Mouse (Mus musculus) CH12.LX (cell line): ENCODE data around the gene Gramd2. TPM values are rescaled to one million over a fixed set of nuclear protein-coding genes. Genes with fewer than 3 reads are reported as not detected.

Experiments
- DNase-seq: peaks from one replicate; pipeline ENCODE4 v3.0.0-alpha.2; 2013; ENCODE audit errors: extremely low read depth
- H3K27ac ChIP-seq: 2 replicates; pipeline ENCODE4 v1.5.1; 2012; ENCODE audit warnings: low read depth, mild to moderate bottlenecking, control low read depth, moderate library complexity; ENCODE audit not compliant: insufficient read depth
- H3K27me3 ChIP-seq: replicated peaks from 2 replicates; pipeline ENCODE3; 2012; ENCODE audit warnings: inconsistent platforms
- H3K36me3 ChIP-seq, 2 experiments: replicated peaks in 1 of 2; 2 replicates each; pipeline versions ENCODE3 to v1.6.1; 2012; ENCODE audit warnings: inconsistent platforms in 1 of 2, low read length in 1 of 2, mild to moderate bottlenecking in 1 of 2, mixed read lengths in 1 of 2, moderate library complexity in 1 of 2; ENCODE audit not compliant: control insufficient read depth in 1 of 2, insufficient read depth in 1 of 2
- H3K4me1 ChIP-seq, 2 experiments: 2 replicates each; pipeline ENCODE4 v1.6.1; 2012; ENCODE audit warnings: inconsistent platforms in 1 of 2, moderate library complexity in 1 of 2; ENCODE audit not compliant: insufficient read depth in 2 of 2, control insufficient read depth in 1 of 2
- H3K4me2 ChIP-seq: 2 replicates; pipeline ENCODE4 v1.6.1; 2012; ENCODE audit warnings: low read depth, mild to moderate bottlenecking, control low read depth; ENCODE audit not compliant: poor library complexity, insufficient read depth, severe bottlenecking
- H3K4me3 ChIP-seq, 3 experiments: fragments of 150-350 bp in 1 of 3; sonication (generic) in 1 of 3; replicated peaks in 1 of 3; 2 replicates each; pipeline versions ENCODE3 to v1.5.1; 2011 to 2012; ENCODE audit warnings: low read depth in 2 of 3, low read length in 2 of 3, mild to moderate bottlenecking in 2 of 3, moderate library complexity in 2 of 3, control low read depth in 1 of 3, improper control_type of control experiment in 1 of 3, inconsistent platforms in 1 of 3, mixed read lengths in 1 of 3; ENCODE audit not compliant: poor library complexity in 1 of 3
- H3K79me2 ChIP-seq: replicated peaks from 2 replicates; pipeline ENCODE4 v1.6.1; 2012; ENCODE audit warnings: mild to moderate bottlenecking, moderate library complexity; ENCODE audit not compliant: control insufficient read depth, poor library complexity, insufficient read depth, severe bottlenecking; ENCODE audit errors: extremely low read depth
- H3K9ac ChIP-seq: 2 replicates; pipeline ENCODE4 v1.6.1; 2012; ENCODE audit warnings: low read depth, mild to moderate bottlenecking, control low read depth, moderate library complexity; ENCODE audit not compliant: insufficient read depth
- H3K9me3 ChIP-seq: replicated peaks from 2 replicates; pipeline ENCODE3; 2012; ENCODE audit warnings: low read length, inconsistent platforms, mixed read lengths
- CHD1 ChIP-seq: IDR thresholded peaks from 2 replicates; pipeline ENCODE4 v1.6.1; 2012; ENCODE audit warnings: low read depth, low read length, improper control_type of control experiment, inconsistent platforms
- ELF1 ChIP-seq: IDR thresholded peaks from 2 replicates; pipeline ENCODE4 v1.6.1; 2014; ENCODE audit warnings: low read depth, mild to moderate bottlenecking, inconsistent platforms, low read length, improper control_type of control experiment
- GABPA ChIP-seq: IDR thresholded peaks from 2 replicates; pipeline ENCODE4 v1.6.1; 2012; ENCODE audit warnings: low read depth, low read length, improper control_type of control experiment, inconsistent platforms; ENCODE audit not compliant: insufficient replicate concordance
- HCFC1 ChIP-seq: IDR thresholded peaks from 2 replicates; pipeline ENCODE4 v1.6.1; 2012; ENCODE audit warnings: low read depth, mild to moderate bottlenecking, inconsistent platforms, low read length, improper control_type of control experiment
- IRF4 ChIP-seq: IDR thresholded peaks from 2 replicates; pipeline ENCODE4 v1.6.1; 2014; ENCODE audit warnings: low read depth, mild to moderate bottlenecking, inconsistent platforms, low read length, improper control_type of control experiment
- MAFK ChIP-seq: IDR thresholded peaks from 2 replicates; pipeline ENCODE4 v1.6.1; 2011; ENCODE audit warnings: low read length, improper control_type of control experiment; ENCODE audit not compliant: insufficient replicate concordance
- MAX ChIP-seq: IDR thresholded peaks from 2 replicates; pipeline ENCODE4 v1.6.1; 2011; ENCODE audit warnings: low read length, improper control_type of control experiment
- MAZ ChIP-seq: IDR thresholded peaks from 2 replicates; pipeline ENCODE4 v1.6.1; 2012; ENCODE audit warnings: low read depth, mild to moderate bottlenecking, inconsistent platforms, low read length, improper control_type of control experiment, moderate library complexity
- MEF2A ChIP-seq: IDR thresholded peaks from 2 replicates; pipeline ENCODE4 v1.6.1; 2014; ENCODE audit warnings: low read depth, mild to moderate bottlenecking, inconsistent platforms, low read length, improper control_type of control experiment, borderline replicate concordance
- NELFE ChIP-seq: IDR thresholded peaks from 2 replicates; pipeline ENCODE4 v1.6.1; 2011; ENCODE audit warnings: low read depth, low read length, improper control_type of control experiment
- NRF1 ChIP-seq: IDR thresholded peaks from 2 replicates; pipeline ENCODE4 v1.6.1; 2014; ENCODE audit warnings: low read depth, mild to moderate bottlenecking, inconsistent platforms, low read length, improper control_type of control experiment, moderate library complexity
- SIN3A ChIP-seq: IDR thresholded peaks from 2 replicates; pipeline ENCODE4 v1.6.1; 2012; ENCODE audit warnings: low read length, improper control_type of control experiment, inconsistent platforms
- ZMIZ1 ChIP-seq: IDR thresholded peaks from 2 replicates; pipeline ENCODE4 v1.6.1; 2012; ENCODE audit warnings: low read depth, mild to moderate bottlenecking, inconsistent platforms, low read length, improper control_type of control experiment
- ZNF384 ChIP-seq: IDR thresholded peaks from 2 replicates; pipeline ENCODE4 v1.6.1; 2012; ENCODE audit warnings: low read depth, low read length, improper control_type of control experiment, inconsistent platforms
- dilution Hi-C: fragments of 300-500 bp; cut with MboI; formaldehyde crosslinking; loops from 2 replicates; pipeline ENCODE4 v1.14.3; 2020; ENCODE audit warnings: low sequenced_read_pairs; ENCODE audit not compliant: extremely low pct_unique_long_range_greater_than_20kb, extremely low pct_ligation_motif_present
- in situ Hi-C: fragments of 300-500 bp; cut with MboI; formaldehyde crosslinking; loops from 3 replicates; pipeline ENCODE4 v1.14.3; 2019; ENCODE audit warnings: low sequenced_read_pairs, low pct_ligation_motif_present, low pct_unique_long_range_greater_than_20kb, mixed read lengths
- polyA plus RNA-seq: library from polyadenylated mRNA; unstranded; fragments of >175 nt; gene quantifications from 2 replicates; pipeline ENCODE4 v1.2.1, GENCODE M21; 2012; ENCODE audit warnings: low read depth; ENCODE audit not compliant: insufficient read length
- total RNA-seq, 2 experiments: library from RNA; depleted of rRNA; stranded (reverse); fragments of 300-350 nt in 1 of 2; fragments of >200 nt in 1 of 2; gene quantifications; 2 replicates each; pipeline ENCODE4 v1.2.3; 2012 to 2014

The Gramd2 gene
- total and polyA plus RNA-seq, 3 experiments: 0.61 TPM; not detected in 2

GRCm38 (mm10) chr9:59748969-59749368 is 69.0 kb downstream of the Gramd2 start:
- Histone ChIP-seq H3K4me2 (no peak overlapping the region), H3K4me1 (peaks cover 0 to 14% of the 10 kb centered on the region in 2 experiments; a peak in 3 of 4 replicates), H3K9ac (no peak overlapping the region), H3K9me3 (no peaks in the 10 kb centered on the region), H3K27me3 (no peaks in the 10 kb centered on the region), H3K79me2 (peaks cover 4% of the 10 kb centered on the region; the same call in 1 of the 2 replicates), H3K36me3 (no peaks in the 10 kb centered on the region), H3K4me3 (no peak overlapping the region), H3K27ac (no peak overlapping the region)
- dilution Hi-C loops (no loop called here), in situ Hi-C loops (no loop called here)
- DNase-seq: no peak
- no peak for TF ChIP-seq CHD1
- TF ChIP-seq MEF2A: no peak
- TF ChIP-seq GABPA: no peak
- TF ChIP-seq ZMIZ1: no peak
- no peak for TF ChIP-seq SIN3A
- no peak for TF ChIP-seq NRF1
- no peak for TF ChIP-seq MAFK
- no peak for TF ChIP-seq MAX
- no peak for TF ChIP-seq HCFC1
- TF ChIP-seq NELFE: no peak
- no peak for TF ChIP-seq ELF1
- no peak for TF ChIP-seq IRF4

GRCm38 (mm10) chr9:59749581-59750265 is 69.8 kb downstream of the Gramd2 start:
- Histone ChIP-seq H3K4me2 (peak overlapping the region; percentile 92), H3K4me1 (peaks cover 0 to 14% of the 10 kb centered on the region in 2 experiments; a peak in 3 of 4 replicates), H3K4me3 (peak overlapping the region; percentile 74 to 87 (median 79)), H3K36me3 (no peaks in the 10 kb centered on the region), H3K27ac (no peak overlapping the region), H3K9me3 (no peaks in the 10 kb centered on the region), H3K9ac (peak overlapping the region; percentile 58), H3K27me3 (no peaks in the 10 kb centered on the region), H3K79me2 (peaks cover 4% of the 10 kb centered on the region; the same call in 1 of the 2 replicates)
- TF ChIP-seq ZNF384 (peak; percentile 78), MAZ (no peak)
- dilution Hi-C loops (no loop called here), in situ Hi-C loops (no loop called here)
- peak; percentile 7 for DNase-seq
